Mouse (Mus musculus) liver, embryonic 13.5 days (tissue): Measurements from ENCODE around the gene Lgr5. TPM values are rescaled to one million over a fixed set of nuclear protein-coding genes. Genes with fewer than 3 reads are reported as not detected.

Experiments used
- ATAC-seq: fragments of 200-750 bp; cut with Nextera tagmentation; 2 replicates; pipeline ENCODE4 v1.8.0; 2017; ENCODE audit warnings: low read depth, mild to moderate bottlenecking, moderate number of reproducible peaks, moderate library complexity
- DNase-seq: peaks from one replicate; pipeline ENCODE4 v3.0.0; 2022
- H3K27ac ChIP-seq: fragments of 300-500 bp; sonication (generic); 2 replicates; pipeline ENCODE4 v1.5.1; 2015; ENCODE audit warnings: moderate library complexity, mild to moderate bottlenecking, inconsistent platforms
- H3K27me3 ChIP-seq: fragments of 300-500 bp; sonication (generic); 2 replicates; pipeline ENCODE4 v1.6.1; 2015; ENCODE audit warnings: mild to moderate bottlenecking, inconsistent platforms
- H3K36me3 ChIP-seq: fragments of 300-500 bp; sonication (generic); 2 replicates; pipeline ENCODE4 v1.6.1; 2015; ENCODE audit warnings: mild to moderate bottlenecking, inconsistent platforms
- H3K4me1 ChIP-seq: fragments of 300-500 bp; sonication (generic); replicated peaks from 2 replicates; pipeline ENCODE4 v1.6.1; 2015; ENCODE audit warnings: inconsistent platforms
- H3K4me2 ChIP-seq: fragments of 300-500 bp; sonication (generic); 2 replicates; pipeline ENCODE4 v1.6.1; 2015; ENCODE audit warnings: inconsistent platforms, mild to moderate bottlenecking, moderate library complexity
- H3K4me3 ChIP-seq: fragments of 300-500 bp; sonication (generic); replicated peaks from 2 replicates; pipeline ENCODE4 v1.5.1; 2015; ENCODE audit warnings: mild to moderate bottlenecking, inconsistent platforms
- H3K9ac ChIP-seq: fragments of 300-500 bp; sonication (generic); 2 replicates; pipeline ENCODE4 v1.6.1; 2015; ENCODE audit warnings: mild to moderate bottlenecking, inconsistent platforms
- H3K9me3 ChIP-seq: fragments of 300-500 bp; sonication (generic); replicated peaks from 2 replicates; pipeline ENCODE4 v1.6.1; 2016; ENCODE audit warnings: inconsistent platforms
- WGBS: fragments of 180-500 bp; shearing (Covaris S2); methylation state at CpG from one replicate; pipeline ENCODE4 v1.1.7; 2015; ENCODE audit not compliant: insufficient replicate concordance; 5-methylcytosine and 5-hydroxymethylcytosine counted together
- polyA plus RNA-seq: library from polyadenylated mRNA; unstranded; fragments of >200 nt; fragmentation: Nextera tagmentation; extraction: Ambion mirVana; gene quantifications from 2 replicates; pipeline ENCODE4 v1.2.1, GENCODE M21; 2015

Lgr5 gene
- polyA plus RNA-seq, 1 experiment from 2014 or later = 2.1 TPM

DNA sequence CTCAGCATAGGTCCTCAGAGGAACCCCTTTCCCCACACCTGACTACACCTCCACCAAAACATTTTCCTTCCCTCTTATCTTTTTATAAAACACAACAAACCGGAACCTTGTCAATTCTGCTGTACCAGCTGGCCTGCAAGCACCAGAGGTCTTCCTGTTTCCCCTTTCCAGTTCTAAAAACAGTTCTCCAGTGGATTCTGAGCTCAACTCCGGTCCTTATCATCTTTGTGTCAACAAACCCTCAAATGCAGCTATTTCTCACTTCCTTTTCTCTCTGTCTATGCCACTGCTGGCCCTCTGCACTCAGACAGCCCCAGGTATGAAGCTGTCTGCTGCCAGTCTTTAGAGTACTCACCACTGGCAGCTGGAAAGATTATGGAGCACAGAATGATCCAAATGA, 56.8 kb downstream of the Lgr5 start:
- ATAC-seq = no peak
- DNase-seq = no peak
- no peak overlapping the region for H3K4me3 ChIP-seq
- no peaks in the 10 kb centered on the region for H3K36me3 ChIP-seq
- no peak overlapping the region for H3K4me2 ChIP-seq
- H3K9ac ChIP-seq = no peak overlapping the region
- no peaks in the 10 kb centered on the region for H3K9me3 ChIP-seq
- H3K27me3 ChIP-seq = no peaks in the 10 kb centered on the region
- no peak overlapping the region for H3K27ac ChIP-seq
- WGBS = 1% methylated on average over 2 of the region's 2 CpGs
- H3K4me1 ChIP-seq = 0 out of 2 replicates have a peak, but pooled peaks cover 3% of the 10 kb centered on the region

DNA sequence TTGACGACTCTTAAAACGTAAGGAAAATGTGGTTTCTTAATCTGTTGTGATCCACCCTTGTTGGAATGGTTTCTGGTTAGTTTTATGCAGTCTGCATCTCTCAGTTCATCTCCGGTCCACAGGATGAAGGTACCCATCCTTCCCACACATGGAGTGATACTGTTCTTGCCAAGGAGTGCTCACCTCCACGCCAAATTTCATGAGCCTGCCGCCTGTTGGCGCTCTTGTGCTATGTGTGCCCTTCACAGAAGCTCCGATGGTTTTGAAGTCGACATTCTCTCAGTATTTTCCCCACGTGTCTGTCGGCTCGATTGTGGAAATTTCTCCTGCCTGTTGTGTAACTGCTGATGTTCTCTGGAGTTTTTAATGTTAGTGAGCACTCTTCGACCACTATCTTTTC, 57.8 kb downstream of the Lgr5 start:
- H3K27me3 ChIP-seq = no peaks in the 10 kb centered on the region
- H3K36me3 ChIP-seq = no peaks in the 10 kb centered on the region
- WGBS = 69% methylated on average over 12 of the region's 12 CpGs
- 0 out of 2 replicates have a peak, but pooled peaks cover 3% of the 10 kb centered on the region for H3K4me1 ChIP-seq
- no peak overlapping the region for H3K27ac ChIP-seq
- no peak for ATAC-seq
- H3K4me2 ChIP-seq = no peak overlapping the region
- no peak for DNase-seq
- H3K9ac ChIP-seq = no peak overlapping the region
- no peak overlapping the region for H3K4me3 ChIP-seq
- no peaks in the 10 kb centered on the region for H3K9me3 ChIP-seq

DNA sequence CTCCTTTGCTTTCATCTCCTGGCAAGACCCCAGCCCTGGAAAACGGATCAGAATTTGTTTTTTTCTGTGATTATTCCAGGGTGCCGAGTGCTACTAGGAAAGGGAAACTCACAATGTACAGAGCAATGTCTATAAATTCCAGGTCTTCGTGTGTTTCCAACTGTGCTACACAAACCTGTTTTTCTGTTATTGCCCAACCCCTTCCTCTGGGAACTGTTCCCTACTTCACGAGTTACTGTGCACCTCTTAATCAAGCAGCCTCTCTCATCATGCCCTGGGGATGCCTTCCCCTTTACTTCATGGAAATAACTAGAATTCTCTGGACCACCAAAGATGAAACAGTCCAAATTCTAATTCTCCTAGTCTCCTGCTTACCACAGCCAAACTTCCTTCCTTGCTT, 58.7 kb downstream of the Lgr5 start:
- no peak for DNase-seq
- Histone ChIP-seq H3K27me3 (no peaks in the 10 kb centered on the region), H3K9ac (no peak overlapping the region), H3K36me3 (no peaks in the 10 kb centered on the region), H3K4me1 (0 out of 2 replicates have a peak, but pooled peaks cover 3% of the 10 kb centered on the region), H3K9me3 (no peaks in the 10 kb centered on the region), H3K27ac (no peak overlapping the region), H3K4me3 (no peak overlapping the region), H3K4me2 (no peak overlapping the region)
- WGBS = 46% methylated on average over 4 of the region's 4 CpGs
- no peak for ATAC-seq

DNA sequence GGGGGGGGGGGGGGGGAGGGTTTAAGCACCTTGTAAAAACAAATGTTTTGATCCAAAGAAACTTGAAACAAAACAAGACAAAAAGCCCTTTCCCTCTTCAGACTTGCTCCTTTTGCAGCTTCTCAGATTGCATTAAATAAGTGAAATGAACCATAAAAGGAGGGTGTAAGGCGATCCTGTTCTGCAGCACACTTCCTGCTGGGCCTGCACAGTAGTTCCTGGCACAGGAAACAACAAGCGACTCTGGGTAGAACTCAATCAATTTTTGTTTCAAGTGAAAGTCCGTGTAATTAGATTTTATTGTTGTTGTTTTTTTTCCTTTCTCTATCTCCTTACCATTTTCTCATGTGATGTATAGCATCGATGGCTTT, 66.5 kb downstream of the Lgr5 start:
- DNase-seq = no peak
- Histone ChIP-seq H3K9ac (no peak overlapping the region), H3K4me2 (no peak overlapping the region), H3K4me3 (no peak overlapping the region), H3K4me1 (no peaks in the 10 kb centered on the region), H3K9me3 (no peaks in the 10 kb centered on the region), H3K27me3 (no peaks in the 10 kb centered on the region), H3K27ac (no peak overlapping the region), H3K36me3 (no peaks in the 10 kb centered on the region)
- no peak for ATAC-seq
- 36% methylated on average over 4 of the region's 4 CpGs for WGBS

DNA sequence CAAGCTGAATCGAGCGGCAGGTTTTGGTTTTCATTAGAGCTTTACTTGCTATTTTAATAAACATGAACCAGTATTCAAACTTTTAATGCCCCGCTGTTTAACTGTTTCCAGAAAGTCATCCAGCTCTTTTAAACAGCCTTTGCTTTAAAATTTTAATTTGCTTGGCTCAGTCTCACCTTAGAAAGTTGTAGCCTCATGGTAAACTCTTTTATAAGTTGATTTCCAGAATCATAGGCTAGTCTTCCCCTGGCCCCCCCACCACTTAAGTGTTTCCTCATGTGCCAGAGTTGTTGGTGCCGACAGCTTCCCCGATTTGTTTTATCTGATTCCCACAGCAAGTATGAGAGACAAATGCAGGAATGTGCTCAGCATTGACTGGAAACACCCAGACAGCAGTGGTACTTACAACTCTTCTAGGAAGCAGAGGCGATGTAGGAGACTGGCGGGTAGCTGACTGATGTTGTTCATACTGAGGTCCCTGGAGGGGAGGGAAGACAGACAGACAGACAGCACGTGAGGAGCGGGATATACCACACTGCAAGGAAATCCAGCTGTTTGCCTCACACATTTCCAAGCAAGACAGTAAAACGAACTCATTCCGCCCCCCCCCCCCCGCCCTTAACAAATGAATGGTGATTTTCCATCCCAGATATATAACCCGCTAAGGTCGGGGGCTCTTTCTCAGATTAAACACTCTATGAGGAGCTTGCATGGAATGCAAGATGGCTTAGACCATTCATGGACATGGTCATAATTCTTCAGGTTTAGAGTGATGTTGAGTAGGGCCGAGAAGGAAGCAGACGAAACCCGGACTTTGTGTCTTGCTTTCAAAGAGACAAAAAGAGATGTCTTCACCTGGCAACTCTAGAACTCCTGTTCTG, 67.1 kb downstream of the Lgr5 start:
- Histone ChIP-seq H3K4me3 (no peak overlapping the region), H3K4me1 (no peaks in the 10 kb centered on the region), H3K36me3 (no peaks in the 10 kb centered on the region), H3K4me2 (no peak overlapping the region), H3K27me3 (no peaks in the 10 kb centered on the region), H3K27ac (no peak overlapping the region), H3K9me3 (no peaks in the 10 kb centered on the region), H3K9ac (no peak overlapping the region)
- ATAC-seq = no peak
- 58% methylated on average over 17 of the region's 17 CpGs for WGBS
- DNase-seq = no peak

DNA sequence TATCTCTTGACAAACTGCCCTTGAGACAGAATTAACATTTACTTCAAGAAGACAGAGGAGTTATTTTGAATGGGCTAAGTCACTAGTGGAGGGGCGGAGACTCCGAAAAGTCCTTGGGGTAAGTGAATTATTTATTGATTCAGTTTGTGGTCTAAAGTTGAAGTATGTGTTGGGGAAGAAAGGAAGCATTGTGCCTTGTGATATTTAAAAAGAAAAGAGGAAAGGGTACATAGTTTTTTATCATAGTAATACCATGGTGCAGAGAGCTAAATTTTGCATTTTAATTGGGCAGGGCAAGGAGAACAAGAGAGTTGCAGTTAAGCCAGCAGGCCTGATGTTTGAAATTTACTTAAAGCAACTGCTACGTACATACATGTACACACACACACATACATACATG, 68.7 kb downstream of the Lgr5 start:
- no peak overlapping the region for H3K9ac ChIP-seq
- no peak overlapping the region for H3K27ac ChIP-seq
- WGBS = 75% methylated on average over 3 of the region's 3 CpGs
- H3K4me3 ChIP-seq = no peak overlapping the region
- no peaks in the 10 kb centered on the region for H3K36me3 ChIP-seq
- H3K4me2 ChIP-seq = no peak overlapping the region
- H3K4me1 ChIP-seq = no peaks in the 10 kb centered on the region
- no peaks in the 10 kb centered on the region for H3K27me3 ChIP-seq
- DNase-seq = no peak
- ATAC-seq = no peak
- no peaks in the 10 kb centered on the region for H3K9me3 ChIP-seq

DNA sequence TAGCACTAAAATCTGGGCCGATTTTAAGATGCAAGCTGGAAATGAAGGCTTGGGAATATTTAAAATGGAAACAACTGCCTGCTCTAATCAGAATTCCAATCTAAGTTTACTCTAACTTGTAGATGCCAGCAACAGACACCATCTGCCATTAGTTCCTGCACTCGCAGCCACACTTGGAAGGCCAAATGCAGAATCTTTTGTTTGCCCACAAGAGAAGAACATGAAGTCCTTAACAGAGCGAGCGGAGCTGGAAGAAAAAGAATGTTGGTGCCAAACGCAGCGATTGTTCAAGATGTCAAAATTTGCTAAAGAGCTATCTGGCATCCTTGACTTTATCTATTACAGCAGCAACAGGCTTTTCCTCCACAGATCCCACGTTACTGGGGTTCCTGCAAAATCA, 72.1 kb downstream of the Lgr5 start:
- WGBS = 66% methylated on average over 7 of the region's 7 CpGs
- Histone ChIP-seq H3K4me1 (no peaks in the 10 kb centered on the region), H3K27me3 (no peaks in the 10 kb centered on the region), H3K4me3 (no peak overlapping the region), H3K4me2 (no peak overlapping the region), H3K9me3 (no peaks in the 10 kb centered on the region), H3K27ac (no peak overlapping the region), H3K36me3 (no peaks in the 10 kb centered on the region), H3K9ac (no peak overlapping the region)
- no peak for DNase-seq
- ATAC-seq = no peak

DNA sequence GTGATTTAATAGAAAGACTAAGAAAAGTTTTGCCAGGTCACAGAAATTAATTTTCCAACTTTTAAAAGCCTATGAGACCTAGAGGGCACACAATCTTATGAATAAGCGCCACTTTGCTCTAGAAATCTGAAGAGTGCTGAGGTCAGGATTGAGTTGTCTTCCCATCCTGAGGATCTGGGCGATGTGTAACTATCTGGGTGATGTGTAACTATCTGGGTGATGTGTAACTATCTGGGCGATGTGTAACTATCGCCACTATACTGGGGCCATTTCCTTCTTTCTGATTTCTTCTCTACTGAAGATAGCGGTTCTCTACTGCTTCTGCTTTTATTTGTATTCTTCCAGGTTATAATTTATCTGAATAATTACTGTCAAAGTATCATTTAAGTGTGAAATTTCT, 76.6 kb downstream of the Lgr5 start:
- Histone ChIP-seq H3K27me3 (no peaks in the 10 kb centered on the region), H3K4me1 (no peaks in the 10 kb centered on the region), H3K27ac (no peak overlapping the region), H3K4me2 (no peak overlapping the region), H3K36me3 (no peaks in the 10 kb centered on the region), H3K9ac (no peak overlapping the region), H3K9me3 (no peaks in the 10 kb centered on the region), H3K4me3 (no peak overlapping the region)
- ATAC-seq (no peak), DNase-seq (no peak)
- WGBS = 67% methylated on average over 5 of the region's 5 CpGs

DNA sequence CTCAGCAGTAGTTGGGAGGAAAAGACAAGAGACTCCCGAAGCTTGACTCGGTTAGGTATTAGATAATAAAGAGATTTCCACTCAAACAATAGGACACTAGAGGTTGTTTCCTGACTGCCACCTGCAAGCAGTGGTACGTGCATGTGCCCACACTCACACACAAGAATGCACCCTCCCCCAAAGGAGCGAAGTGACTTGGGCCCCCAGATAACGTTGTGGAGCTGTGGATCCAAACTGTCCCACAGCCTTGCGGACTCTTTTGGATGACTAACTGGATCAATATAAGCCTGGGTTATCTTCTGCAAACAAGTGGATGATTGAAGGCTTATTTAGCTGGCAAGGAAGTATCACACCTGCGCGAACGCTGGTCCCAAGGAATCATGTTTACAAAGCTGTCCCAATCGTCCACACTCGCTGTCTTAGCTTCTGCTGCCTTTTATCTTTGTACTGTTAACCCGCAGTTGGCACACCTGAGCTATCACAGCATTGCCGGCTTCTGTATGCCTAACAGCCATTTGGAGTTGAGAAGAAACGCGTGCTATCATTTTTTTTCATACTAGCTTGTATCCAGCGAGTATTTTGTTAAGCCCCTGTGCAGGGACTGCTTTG, 81.8 kb downstream of the Lgr5 start:
- Histone ChIP-seq H3K27ac (no peak overlapping the region), H3K4me3 (no peak overlapping the region), H3K9ac (no peak overlapping the region), H3K4me1 (no peaks in the 10 kb centered on the region), H3K4me2 (no peak overlapping the region), H3K36me3 (no peaks in the 10 kb centered on the region), H3K27me3 (no peaks in the 10 kb centered on the region), H3K9me3 (no peaks in the 10 kb centered on the region)
- DNase-seq = no peak
- 66% methylated on average over 16 of the region's 16 CpGs for WGBS
- no peak for ATAC-seq

DNA sequence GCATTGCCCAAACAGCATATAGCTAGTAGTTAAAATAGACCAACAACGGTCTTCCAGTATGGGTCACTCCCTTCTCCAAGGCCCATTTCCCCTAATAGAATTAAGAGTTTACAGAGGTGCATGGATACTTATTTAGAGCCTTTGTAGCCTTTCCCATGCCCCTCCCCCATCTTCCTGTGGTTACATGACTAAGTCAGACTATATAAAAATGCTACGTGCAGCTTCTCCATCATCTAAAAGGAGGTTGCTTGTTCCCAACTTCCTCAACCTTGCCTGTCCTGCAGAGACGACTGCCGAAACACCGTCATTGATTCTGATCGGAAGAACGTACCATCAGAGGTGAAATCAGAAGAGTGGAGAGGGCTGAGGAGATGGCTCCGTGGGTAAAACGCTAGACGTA, 82.4 kb downstream of the Lgr5 start:
- no peak for DNase-seq
- Histone ChIP-seq H3K27ac (no peak overlapping the region), H3K36me3 (no peaks in the 10 kb centered on the region), H3K9ac (no peak overlapping the region), H3K4me2 (no peak overlapping the region), H3K27me3 (no peaks in the 10 kb centered on the region), H3K4me3 (no peak overlapping the region), H3K4me1 (no peaks in the 10 kb centered on the region), H3K9me3 (no peaks in the 10 kb centered on the region)
- ATAC-seq = no peak
- 58% methylated on average over 10 of the region's 10 CpGs for WGBS

DNA sequence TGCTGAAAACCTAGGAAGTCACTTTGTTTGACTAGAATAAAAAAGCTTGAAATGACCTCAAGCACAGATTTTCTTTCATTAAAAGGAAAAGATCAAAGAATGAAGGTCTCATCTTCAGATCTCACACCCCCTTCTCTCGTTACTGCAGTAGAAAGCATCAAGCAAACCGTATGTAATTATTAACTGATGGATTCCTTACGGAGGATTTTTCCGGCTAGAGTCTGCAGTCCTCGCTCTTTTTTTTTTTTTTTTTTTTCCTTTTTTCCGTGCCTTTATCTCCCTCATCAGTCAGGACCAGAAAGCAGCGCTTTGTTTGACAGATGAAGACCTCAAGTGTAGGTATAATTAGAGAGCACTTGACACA, 93.8 kb downstream of the Lgr5 start:
- 34% methylated on average over 7 of the region's 7 CpGs for WGBS
- Histone ChIP-seq H3K27me3 (no peaks in the 10 kb centered on the region), H3K36me3 (no peaks in the 10 kb centered on the region), H3K4me2 (no peak overlapping the region), H3K4me1 (0 out of 2 replicates have a peak, but pooled peaks cover 3% of the 10 kb centered on the region), H3K4me3 (no peak overlapping the region), H3K9ac (no peak overlapping the region), H3K9me3 (no peaks in the 10 kb centered on the region), H3K27ac (no peak overlapping the region)
- DNase-seq (no peak), ATAC-seq (no peak)
